Mouse (Mus musculus): Measurements from ENCODE around the gene Gsg1l.
A peak's percentile ranks its signal among the peaks of the same experiment; 100 is the strongest.

Gene Gsg1l

GRCm38 (mm10) chr7:125868570-125868969, 213.6 kb downstream of the Gsg1l start:
- no peak for DNase-seq (ENCODE audit: low spot score in 2 of 2)

GRCm38 (mm10) chr7:125865234-125865633, 217.0 kb downstream of the Gsg1l start:
- no peak for DNase-seq (ENCODE audit: low spot score in 2 of 2)

GRCm38 (mm10) chr7:125864026-125864425, 218.2 kb downstream of the Gsg1l start:
- DNase-seq (ENCODE audit: low spot score in 2 of 2), result no peak

GRCm38 (mm10) chr7:125860421-125860820, 221.8 kb downstream of the Gsg1l start:
- no peak for DNase-seq (ENCODE audit: low spot score in 2 of 2)

GRCm38 (mm10) chr7:125859564-125859963, 222.6 kb downstream of the Gsg1l start:
- DNase-seq (ENCODE audit: low spot score in 2 of 2), result no peak

GRCm38 (mm10) chr7:125847528-125847866, 234.7 kb downstream of the Gsg1l start:
- no peak for DNase-seq (ENCODE audit: low spot score in 2 of 2)

GRCm38 (mm10) chr7:125846866-125847527, 235.2 kb downstream of the Gsg1l start:
- DNase-seq (ENCODE audit: low spot score in 2 of 2), result peak; percentile 28 to 42

- DNase-seq (ENCODE audit: low spot score in 2 of 2), result no peak
Measured at GRCm38 (mm10) chr7:125845611-125846010, 236.6 kb downstream of the Gsg1l start.

GRCm38 (mm10) chr7:125838078-125838742, 244.0 kb downstream of the Gsg1l start:
- no peak for DNase-seq (ENCODE audit: low spot score in 2 of 2)

- DNase-seq (ENCODE audit: low spot score in 2 of 2), result no peak
Measured at GRCm38 (mm10) chr7:125833471-125833870, 248.7 kb downstream of the Gsg1l start.

GRCm38 (mm10) chr7:125832767-125833166, 249.4 kb downstream of the Gsg1l start:
- no peak for DNase-seq (ENCODE audit: low spot score in 2 of 2)

- DNase-seq (ENCODE audit: low spot score in 2 of 2), result peak; percentile 22 to 24
Measured at GRCm38 (mm10) chr7:125829121-125829666, 253.0 kb downstream of the Gsg1l start.

- DNase-seq (ENCODE audit: low spot score in 2 of 2), result no peak
Measured at GRCm38 (mm10) chr7:125828561-125828960, 253.7 kb downstream of the Gsg1l start.

Data from heart, adult 9 months (tissue).